Mouse (Mus musculus) hematopoietic stem cell, adult 5-6 weeks (primary cell): ENCODE results near the gene Pgrmc1. TPM values are rescaled to one million over a fixed set of nuclear protein-coding genes. Genes with fewer than 3 reads are reported as not detected.
A peak's percentile ranks its signal among the peaks of the same experiment; 100 is the strongest.

Experiments
- ATAC-seq, 2 experiments: fragments of 125-278 bp in 1 of 2; replicated peaks in 1 of 2; 2 replicates each; pipeline ENCODE4 v1.8.0; 2016 to 2017; ENCODE audit warnings: inconsistent platforms in 2 of 2, mild to moderate bottlenecking in 2 of 2, moderate number of reproducible peaks in 2 of 2, low read depth in 1 of 2, moderate TSS enrichment in 1 of 2; ENCODE audit not compliant: low FRiP score in 2 of 2, poor library complexity in 2 of 2, severe bottlenecking in 2 of 2, insufficient read depth in 1 of 2, low TSS enrichment in 1 of 2
- total RNA-seq: library from RNA; stranded (forward); fragments of 172-1452, 232-1000 nt; gene quantifications from 2 replicates; pipeline ENCODE4 v1.2.3, GENCODE M21; 2017

Pgrmc1 gene
- total RNA-seq, 1 experiment from 2014 or later, result 101 TPM

GRCm38 (mm10) chrX:36598390-36598810 is 394 bp downstream of the Pgrmc1 start:
- ATAC-seq, result peak in 1 of 2 experiments; percentile 25; a peak in 2 of 4 replicates

DNA sequence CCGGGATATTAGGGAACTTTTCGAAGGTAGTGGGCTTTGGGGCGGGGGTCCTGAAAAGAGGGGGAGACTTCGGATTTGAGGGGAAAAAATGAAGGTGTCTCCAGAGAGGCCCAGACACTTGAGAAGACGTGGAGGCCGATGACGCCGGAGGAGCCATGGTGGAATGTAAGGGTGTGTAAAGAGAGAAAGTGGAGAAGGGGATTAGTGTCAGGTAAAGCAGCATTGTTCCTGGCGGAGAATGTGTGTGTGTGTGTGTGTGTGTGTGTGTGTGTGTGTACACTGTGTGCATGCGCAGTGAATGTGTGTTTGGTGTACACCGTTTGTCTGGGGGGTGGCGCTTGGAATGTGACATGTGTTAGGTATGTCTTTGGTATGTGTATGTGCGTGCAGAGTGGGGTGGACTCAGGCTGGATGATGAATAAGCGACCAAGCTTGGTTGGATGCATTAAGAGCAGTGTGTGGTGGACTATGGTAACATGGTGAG is 897 bp downstream of the Pgrmc1 start:
- no peak for ATAC-seq

- ATAC-seq, result no peak
Measured at GRCm38 (mm10) chrX:36599656-36600055, 1.6 kb downstream of the Pgrmc1 start.

DNA sequence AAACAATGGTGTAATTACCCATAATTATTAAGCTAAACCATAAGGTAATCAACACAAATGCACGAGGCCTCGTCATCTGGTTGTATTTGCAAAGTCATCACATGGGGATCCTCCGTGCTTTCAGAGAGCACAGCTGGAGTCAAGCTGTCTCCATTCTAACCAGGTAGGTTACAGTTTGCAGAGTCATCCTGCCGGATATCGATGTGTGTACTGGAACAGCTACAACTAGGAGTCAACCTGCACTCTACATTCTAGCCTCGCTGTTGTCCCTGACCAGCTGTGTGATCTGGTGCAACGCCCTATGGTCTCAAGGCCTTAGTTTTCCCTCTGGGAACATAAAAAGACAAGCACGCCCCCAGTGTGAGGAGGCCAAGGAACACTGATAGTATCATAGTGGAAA is 2.1 kb downstream of the Pgrmc1 start:
- ATAC-seq, result no peak

GRCm38 (mm10) chrX:36602926-36603325 is 4.9 kb downstream of the Pgrmc1 start:
- ATAC-seq, result no peak

GRCm38 (mm10) chrX:36604040-36604439 is 6.0 kb downstream of the Pgrmc1 start:
- no peak for ATAC-seq

- ATAC-seq, result no peak
Measured at GRCm38 (mm10) chrX:36609117-36609516, 11.1 kb downstream of the Pgrmc1 start.

DNA sequence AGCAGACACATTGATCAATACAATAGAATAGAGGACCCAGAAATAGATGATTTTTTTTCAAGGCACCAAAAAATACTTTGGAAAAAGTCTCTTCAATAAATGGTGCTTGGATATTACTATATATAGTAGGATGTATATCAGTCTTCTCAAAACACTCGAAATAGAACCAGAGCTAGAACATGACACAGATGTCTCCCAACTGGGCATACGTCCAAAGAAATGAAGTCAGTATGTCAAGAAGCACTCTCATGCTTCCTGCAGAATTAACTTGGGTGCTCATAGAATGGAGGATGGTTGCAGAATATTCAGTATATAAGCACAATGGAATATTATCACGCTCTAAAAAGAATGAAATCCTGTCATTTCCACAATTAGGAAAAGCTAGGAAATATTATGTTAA is 30.1 kb downstream of the Pgrmc1 start:
- ATAC-seq, result no peak

DNA sequence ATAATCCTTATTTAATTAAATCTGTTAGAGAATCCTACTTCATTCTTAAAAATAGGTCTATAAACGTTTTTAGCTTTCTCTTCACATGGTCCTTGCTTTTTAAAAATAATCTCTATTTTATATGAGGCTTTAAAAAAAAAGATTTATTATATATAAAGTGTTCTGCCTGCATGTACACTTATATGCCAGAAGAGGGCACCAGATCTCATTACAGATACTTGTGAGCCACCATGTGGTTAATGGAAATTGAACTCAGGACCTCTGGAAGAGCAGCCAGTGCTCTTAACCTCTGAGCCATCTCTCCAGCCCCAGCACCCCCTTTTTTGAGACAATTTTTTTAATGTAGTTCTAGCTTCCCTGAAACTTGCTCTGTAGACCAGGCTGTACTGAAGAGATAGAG is 32.8 kb downstream of the Pgrmc1 start:
- no peak for ATAC-seq

DNA sequence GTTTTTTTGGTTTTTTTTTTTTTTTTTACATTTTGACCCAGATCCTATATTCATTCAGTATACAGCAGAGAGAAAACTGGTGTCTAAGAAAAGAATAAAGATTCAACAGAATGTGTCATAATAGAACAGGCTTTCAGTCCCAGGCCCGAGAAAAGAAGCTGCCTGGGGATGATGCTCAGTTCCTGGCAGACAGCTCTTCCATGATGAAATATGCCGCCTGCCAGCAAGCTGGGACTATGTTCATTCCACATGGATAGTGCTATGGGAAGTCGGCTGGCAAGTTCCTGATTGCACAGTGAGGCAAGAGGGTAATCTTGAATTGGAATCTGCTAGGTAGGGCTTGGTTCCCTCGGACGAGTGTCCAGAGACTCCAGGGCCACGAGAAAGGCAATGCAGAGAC is 42.0 kb downstream of the Pgrmc1 start:
- no peak for ATAC-seq

DNA sequence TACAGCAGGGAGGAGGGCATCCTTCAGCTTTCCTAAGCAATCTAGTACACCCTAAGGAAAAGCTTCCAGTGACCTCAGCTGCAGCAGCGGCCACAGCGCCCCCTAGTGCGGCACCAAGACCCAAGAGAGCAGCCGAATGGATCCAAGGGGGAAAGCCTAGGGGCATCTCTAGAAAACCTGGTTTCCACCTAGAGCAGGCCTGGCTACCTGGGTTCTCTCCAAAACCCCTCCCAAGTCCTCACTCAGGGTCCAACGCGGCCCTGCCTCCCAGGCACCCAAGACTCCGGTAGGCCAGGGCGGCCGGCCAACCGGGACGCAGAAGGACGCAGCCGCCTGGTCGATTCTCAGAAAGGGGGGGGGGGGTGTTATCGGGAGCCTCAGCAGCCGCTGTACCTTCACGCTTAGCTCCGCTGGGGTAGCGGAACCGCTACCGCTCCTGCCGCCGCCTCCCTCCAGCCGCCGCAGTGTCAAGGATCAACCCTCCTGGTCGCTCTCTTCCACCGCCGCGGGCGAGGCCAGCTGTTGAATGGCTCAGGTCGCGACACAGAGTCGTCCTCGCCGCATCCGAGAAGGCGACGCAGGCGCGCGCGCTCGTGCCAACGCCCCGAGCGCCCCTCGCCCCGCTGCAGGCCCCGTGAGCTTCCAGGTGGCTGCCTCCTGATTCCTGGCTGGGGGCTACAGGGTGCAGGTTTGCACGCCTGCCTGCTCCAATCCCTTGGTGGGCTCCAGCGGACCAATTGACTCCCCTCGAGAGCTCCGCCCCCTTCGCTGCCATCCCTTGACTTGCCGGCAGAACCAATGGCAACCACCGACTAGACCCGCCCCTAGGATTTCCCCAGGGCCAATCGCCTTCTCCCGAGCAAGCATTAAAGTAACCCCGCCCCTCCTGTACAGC is 46.9 kb downstream of the Pgrmc1 start, which contains the start of gene Akap17b:
Gene Akap17b, minus strand, starts transcription at position 739 of the 895 bp plus-strand sequence.
- ATAC-seq, result peak; percentile 95 to 99

Other genes with a start within 250 kb of the Pgrmc1 start
- not detected in 2 replicates for gene Gm6268, start 196.9 kb upstream of the Pgrmc1 start, total RNA-seq
- not detected in 2 replicates for gene Gm14569, start 106.4 kb upstream of the Pgrmc1 start, total RNA-seq
- 10.7 and 12.1 TPM in 2 replicates for gene Akap17b, start 47.2 kb downstream of the Pgrmc1 start, total RNA-seq
- 1.8 and 2.2 TPM in 2 replicates for gene Slc25a43, start 145.5 kb downstream of the Pgrmc1 start, total RNA-seq
- gene Slc25a5, start 197.4 kb downstream of the Pgrmc1 start, total RNA-seq, result 527 and 620 TPM in 2 replicates